Mouse (Mus musculus) thymus, adult 2 months (tissue): Measurements from ENCODE around the gene Trpt1. TPM values are rescaled to one million over a fixed set of nuclear protein-coding genes. Genes with fewer than 3 reads are reported as not detected.
A peak's percentile ranks its signal among the peaks of the same experiment; 100 is the strongest.

Experiments used
- DNase-seq: peaks from one replicate; pipeline ENCODE4 v3.0.0; 2021
- H3K27ac ChIP-seq: fragments of 200-500 bp; 2 replicates; pipeline ENCODE4 v1.5.1; 2012; ENCODE audit warnings: low read length, control low read depth; ENCODE audit not compliant: control insufficient read depth, insufficient read depth
- H3K27me3 ChIP-seq: fragments of 200-500 bp; 2 replicates; pipeline ENCODE4 v1.6.1; 2012; ENCODE audit warnings: mild to moderate bottlenecking, low read length, moderate library complexity, mixed read lengths; ENCODE audit not compliant: control insufficient read depth, insufficient read depth
- H3K36me3 ChIP-seq: fragments of 200-500 bp; 2 replicates; pipeline ENCODE4 v1.6.1; 2012; ENCODE audit warnings: mild to moderate bottlenecking, low read length, moderate library complexity; ENCODE audit not compliant: control insufficient read depth, insufficient read depth
- H3K4me1 ChIP-seq: fragments of 200-500 bp; replicated peaks from 2 replicates; pipeline ENCODE4 v1.6.1; 2012; ENCODE audit warnings: low read length; ENCODE audit not compliant: control insufficient read depth, insufficient read depth
- H3K4me3 ChIP-seq: fragments of 200-500 bp; 2 replicates; pipeline ENCODE4 v1.5.1; 2012; ENCODE audit warnings: mild to moderate bottlenecking, low read length, control low read depth, moderate library complexity; ENCODE audit not compliant: control insufficient read depth, insufficient read depth
- CTCF ChIP-seq: fragments of 200-500 bp; IDR thresholded peaks from 2 replicates; pipeline ENCODE4 v1.5.1; 2012; ENCODE audit warnings: mild to moderate bottlenecking, control low read depth, low read length, moderate library complexity, borderline replicate concordance; ENCODE audit not compliant: control insufficient read depth, poor library complexity, insufficient read depth; ENCODE audit errors: extremely low read depth
- POLR2A ChIP-seq: fragments of 200-500 bp; IDR thresholded peaks from 2 replicates; pipeline ENCODE4 v1.6.1; 2012; ENCODE audit warnings: mild to moderate bottlenecking, low read length, control low read depth, moderate library complexity; ENCODE audit not compliant: control insufficient read depth, poor library complexity, insufficient read depth; ENCODE audit errors: extremely low read depth
- WGBS: fragments of 180-500 bp; shearing (Covaris S2); methylation state at CpG from one replicate; pipeline ENCODE4 v1.1.7; 2018; 5-methylcytosine and 5-hydroxymethylcytosine counted together
- polyA plus RNA-seq: library from polyadenylated mRNA; depleted of rRNA; stranded (reverse); fragments of >200 nt; gene quantifications from 2 replicates; pipeline ENCODE4 v1.2.3, GENCODE M21; 2012

Gene Trpt1
- polyA plus RNA-seq, 1 experiment = 9.9 TPM

DNA sequence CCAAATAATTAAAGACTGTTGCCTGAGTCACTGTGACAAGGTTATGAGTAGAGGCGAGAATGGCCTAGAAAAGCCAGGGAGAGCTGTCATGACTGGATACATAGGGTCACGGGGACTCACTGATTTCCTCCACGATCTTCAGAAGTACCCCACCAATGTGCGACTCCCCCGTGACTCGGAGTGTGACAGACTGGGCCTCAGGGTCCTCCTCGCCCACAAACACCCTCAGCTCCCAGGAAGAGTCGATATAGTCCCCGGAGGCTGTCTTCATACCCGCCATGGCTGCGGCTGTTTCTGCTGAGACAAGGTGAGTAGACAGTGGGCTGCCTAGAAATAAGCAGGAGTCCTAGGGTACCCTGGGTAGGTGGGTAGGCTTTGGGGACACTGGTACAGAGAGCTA lies 22.6 kb downstream of the Trpt1 start:
- H3K4me1 ChIP-seq = peaks cover 19% of the 10 kb centered on the region

DNA sequence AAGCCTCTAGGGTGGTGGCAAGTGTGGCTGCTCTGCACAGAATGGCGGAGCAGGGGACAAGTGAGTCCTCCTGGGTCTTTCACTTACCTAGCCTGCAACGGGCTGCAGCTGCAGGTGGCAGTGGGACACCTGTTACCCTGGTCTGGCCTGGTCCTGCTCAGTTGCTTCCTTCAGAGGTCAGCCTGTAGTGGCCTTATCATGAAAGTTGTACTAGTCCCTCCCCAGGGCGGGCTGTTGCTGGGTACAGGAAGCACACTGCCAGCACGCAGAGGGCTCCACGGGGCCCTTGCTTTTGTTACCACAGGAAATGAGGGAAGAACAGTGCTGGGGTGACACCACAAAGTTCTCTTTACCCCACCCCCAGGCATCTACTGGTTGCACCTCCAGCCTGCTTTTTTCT lies 23.3 kb downstream of the Trpt1 start, which contains the start of gene Fermt3:
TSS of gene Fermt3 (minus strand) at position 279 of the 400 bp plus-strand sequence.
- Histone ChIP-seq H3K4me3 (peak within 1 kb of the TSS; percentile 90), H3K27me3 (no peaks in the 10 kb centered on the region), H3K27ac (peak within 1 kb of the TSS; percentile 93), H3K4me1 (peaks cover 19% of the 10 kb centered on the region), H3K36me3 (peaks cover 38% of the 10 kb centered on the region)
- no peak for TF ChIP-seq CTCF
- TF ChIP-seq POLR2A = peak; percentile 68; the same call in 1 of the 2 replicates
- WGBS = 3% methylated on average over 5 of the region's 5 CpGs
- DNase-seq = peak; percentile 86

More for the DNA sequence above, 22.6 kb downstream of the Trpt1 start:
- TF ChIP-seq POLR2A (no peak), CTCF (no peak)
- 4% methylated on average over 11 of the region's 11 CpGs for WGBS
- Histone ChIP-seq H3K27ac (peak overlapping the region; percentile 93), H3K36me3 (peaks cover 38% of the 10 kb centered on the region), H3K27me3 (no peaks in the 10 kb centered on the region), H3K4me3 (peak overlapping the region; percentile 90)
- peak; percentile 25 for DNase-seq

DNA sequence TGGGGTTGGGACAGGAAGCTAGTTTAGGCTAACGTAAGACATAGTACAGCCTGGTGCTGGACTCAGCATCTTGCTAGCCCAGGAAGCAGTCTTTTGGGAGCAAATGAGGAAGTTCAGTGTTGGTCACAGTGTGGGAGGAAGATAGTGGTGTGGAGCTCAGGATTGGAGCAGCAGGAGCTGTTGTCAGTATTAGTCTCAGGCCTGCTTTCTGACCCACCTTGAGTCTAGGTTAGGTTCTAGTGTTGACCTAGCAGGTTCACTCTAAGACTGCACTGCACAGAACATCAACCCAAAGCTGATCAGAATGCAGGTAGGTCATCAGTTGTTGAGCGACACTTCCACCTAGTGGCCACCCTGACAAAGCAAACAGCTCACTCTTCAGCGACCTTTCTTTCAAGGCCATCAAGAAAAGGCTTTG lies 24.3 kb downstream of the Trpt1 start:
- Histone ChIP-seq H3K4me3 (no peak overlapping the region), H3K27ac (peak overlapping the region; percentile 88), H3K36me3 (peaks cover 41% of the 10 kb centered on the region), H3K27me3 (no peaks in the 10 kb centered on the region), H3K4me1 (peaks cover 19% of the 10 kb centered on the region)
- DNase-seq = peak; percentile 78
- TF ChIP-seq CTCF (no peak), POLR2A (no peak)
- WGBS = 15% methylated on average over 3 of the region's 3 CpGs

DNA sequence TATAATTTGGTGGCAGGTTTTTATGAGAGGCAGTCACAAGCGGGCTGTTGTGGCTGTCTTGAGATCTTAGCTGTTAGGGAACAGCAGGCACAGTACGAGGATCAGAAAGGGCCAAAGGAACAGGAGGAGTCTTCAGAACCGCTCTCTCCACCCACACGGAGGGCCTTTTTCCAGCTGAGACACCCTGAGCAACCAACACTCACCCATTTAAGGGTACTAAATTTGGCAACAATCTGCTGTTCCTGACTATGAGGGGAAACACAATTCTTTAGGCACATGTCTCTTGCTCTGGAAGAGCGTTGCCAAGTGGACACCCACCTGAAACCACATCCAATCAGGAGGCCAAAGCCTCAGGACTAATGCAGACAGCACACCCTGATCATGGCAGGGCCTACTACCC lies 33.6 kb downstream of the Trpt1 start:
- no peak overlapping the region for H3K4me3 ChIP-seq
- TF ChIP-seq POLR2A (no peak), CTCF (no peak)
- H3K4me1 ChIP-seq = no peaks in the 10 kb centered on the region
- H3K36me3 ChIP-seq = peaks cover 97% of the 10 kb centered on the region
- 97% methylated on average over 5 of the region's 5 CpGs for WGBS
- H3K27ac ChIP-seq = no peak overlapping the region
- DNase-seq = no peak
- no peaks in the 10 kb centered on the region for H3K27me3 ChIP-seq

DNA sequence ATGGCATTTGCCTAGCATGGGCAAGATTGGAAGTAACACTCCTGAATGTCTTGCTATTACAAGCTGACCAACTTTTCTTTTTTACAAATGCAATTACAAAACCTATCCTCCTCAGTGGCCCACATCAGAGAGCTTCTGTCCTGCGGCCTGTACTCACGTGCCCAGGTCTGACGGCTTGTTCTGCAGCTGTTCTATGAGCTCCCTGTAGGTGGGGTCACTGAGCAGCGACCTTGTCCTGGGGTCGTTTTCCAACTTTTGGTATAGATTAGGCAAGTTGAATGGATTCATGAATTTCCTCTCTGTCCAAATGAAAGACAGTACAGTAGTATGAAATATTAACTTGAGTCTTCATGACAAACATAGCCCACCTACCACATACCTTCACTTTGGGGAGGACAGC lies 38.1 kb downstream of the Trpt1 start:
- Histone ChIP-seq H3K36me3 (peaks cover 61% of the 10 kb centered on the region), H3K4me1 (peaks cover 4% of the 10 kb centered on the region; the same call in 1 of the 2 replicates), H3K4me3 (no peak overlapping the region), H3K27ac (no peak overlapping the region), H3K27me3 (no peaks in the 10 kb centered on the region)
- TF ChIP-seq CTCF (no peak), POLR2A (no peak)
- no peak for DNase-seq
- WGBS = 95% methylated on average over 5 of the region's 5 CpGs

DNA sequence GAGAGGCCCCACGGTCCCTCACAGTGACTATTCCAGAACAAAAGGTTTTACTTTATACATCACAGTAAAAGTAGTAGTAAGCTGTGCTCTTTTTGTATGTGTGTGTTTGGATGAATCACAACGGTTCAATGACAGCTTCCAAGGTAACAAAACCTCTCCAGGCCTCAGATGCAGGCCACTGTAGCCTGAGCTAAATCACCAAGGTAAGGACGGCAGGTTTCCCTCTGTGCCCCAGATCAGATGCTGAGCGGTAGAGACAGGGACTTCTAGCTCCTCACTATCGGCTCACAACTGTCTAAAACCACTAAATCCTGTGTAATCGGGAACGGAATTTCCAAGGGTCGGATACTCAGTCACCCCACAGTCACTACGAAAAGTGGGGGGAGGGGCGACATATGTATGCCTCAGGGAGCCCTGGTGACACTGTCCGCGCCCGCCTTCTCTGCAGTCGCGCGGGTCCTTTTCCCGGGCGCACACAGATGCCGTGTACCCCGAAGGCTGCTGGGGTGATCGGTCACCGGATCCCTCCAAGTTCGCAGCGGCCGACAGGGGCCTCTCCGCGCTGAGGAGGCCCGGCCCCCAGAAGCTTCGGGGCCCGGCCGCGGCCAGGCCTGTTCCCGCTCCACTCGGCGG lies 43.3 kb downstream of the Trpt1 start:
- TF ChIP-seq POLR2A = no peak
- TF ChIP-seq CTCF = 0 out of 2 replicates have a peak, but pooled peaks have one; percentile 7
- Histone ChIP-seq H3K4me1 (peaks cover 7% of the 10 kb centered on the region; the same call in 1 of the 2 replicates), H3K4me3 (peak overlapping the region; percentile 92), H3K27ac (no peak overlapping the region), H3K36me3 (peaks cover 12% of the 10 kb centered on the region), H3K27me3 (no peaks in the 10 kb centered on the region)
- peak; percentile 70 for DNase-seq
- WGBS = 1% methylated on average over 35 of the region's 35 CpGs
